Mouse (Mus musculus): ENCODE measurements at regions not wholly inside any gene's neighbourhood (a gene's known extent, or its start where the extent isn't known, plus 50 kb on each side); places are given as distances from the start of the nearest gene placed in this dataset.

GRCm38 (mm10) chr4:91180241-91181096 is 220.1 kb downstream of the Elavl2 start:
- no peak for DNase-seq

GRCm38 (mm10) chr4:91164280-91165121 is 236.1 kb downstream of the Elavl2 start:
- no peak for DNase-seq

GRCm38 (mm10) chr4:91157047-91157446 is 243.5 kb downstream of the Elavl2 start:
- peak; percentile 6 for DNase-seq

GRCm38 (mm10) chr4:91144666-91145065 is 255.9 kb downstream of the Elavl2 start:
- DNase-seq = no peak

GRCm38 (mm10) chr4:91143906-91144305 is 256.7 kb downstream of the Elavl2 start:
- no peak for DNase-seq

- no peak for DNase-seq
These were observed 265.3 kb downstream of the Elavl2 start for GRCm38 (mm10) chr4:91135327-91135726.

GRCm38 (mm10) chr4:91132266-91132665 is 268.3 kb downstream of the Elavl2 start:
- no peak for DNase-seq

GRCm38 (mm10) chr4:91120277-91120676 is 280.3 kb downstream of the Elavl2 start:
- DNase-seq = no peak

- no peak for DNase-seq
These were observed 283.6 kb downstream of the Elavl2 start for GRCm38 (mm10) chr4:91116807-91117609.

GRCm38 (mm10) chr4:91111684-91112681 is 288.6 kb downstream of the Elavl2 start:
- no peak for DNase-seq

- DNase-seq = no peak
These were observed 304.5 kb downstream of the Elavl2 start for GRCm38 (mm10) chr4:91096086-91096485.

GRCm38 (mm10) chr4:91094382-91094781 is 306.2 kb downstream of the Elavl2 start:
- DNase-seq = no peak

GRCm38 (mm10) chr4:91093885-91094284 is 306.7 kb downstream of the Elavl2 start:
- DNase-seq = no peak

GRCm38 (mm10) chr4:91092323-91092722 is 308.3 kb downstream of the Elavl2 start:
- no peak for DNase-seq

- no peak for DNase-seq
These were observed 308.7 kb downstream of the Elavl2 start for GRCm38 (mm10) chr4:91091910-91092309.

- no peak for DNase-seq
These were observed 316.6 kb downstream of the Elavl2 start for GRCm38 (mm10) chr4:91083950-91084349.

- DNase-seq = no peak
These were observed 319.1 kb downstream of the Elavl2 start for GRCm38 (mm10) chr4:91081447-91081846.

- no peak for DNase-seq
These were observed 319.8 kb downstream of the Elavl2 start for GRCm38 (mm10) chr4:91080620-91081441.

GRCm38 (mm10) chr4:91071263-91071662 is 329.3 kb downstream of the Elavl2 start:
- DNase-seq = no peak

GRCm38 (mm10) chr4:91060933-91061332 is 339.7 kb downstream of the Elavl2 start:
- DNase-seq = no peak

GRCm38 (mm10) chr4:91051913-91052312 is 348.7 kb downstream of the Elavl2 start:
- DNase-seq = no peak

Measured in kidney, postnatal 14 days (tissue).